Mouse (Mus musculus) E14TG2a.4 (cell line): ENCODE data around the gene Saysd1.
A peak's percentile ranks its signal among the peaks of the same experiment; 100 is the strongest.

Experiments
- H3K27me3 ChIP-seq: 2 replicates; pipeline ENCODE4 v1.6.1; 2014; ENCODE audit warnings: low read length, control low read depth; ENCODE audit not compliant: insufficient read depth
- H3K36me3 ChIP-seq: 2 replicates; pipeline ENCODE4 v1.6.1; 2014; ENCODE audit warnings: low read length, control low read depth; ENCODE audit not compliant: insufficient read depth
- H3K4me1 ChIP-seq: replicated peaks from 2 replicates; pipeline ENCODE4 v1.6.1; 2014; ENCODE audit warnings: low read depth, low read length, control low read depth
- H3K4me3 ChIP-seq: replicated peaks from 2 replicates; pipeline ENCODE4 v1.5.1; 2014; ENCODE audit warnings: mild to moderate bottlenecking, low read length
- H3K9me3 ChIP-seq: 2 replicates; pipeline ENCODE4 v1.6.1; 2014; ENCODE audit warnings: low read length, control low read depth
- CTCF ChIP-seq: conservative IDR thresholded peaks from 2 replicates; pipeline ENCODE4 v1.5.1; 2014; ENCODE audit warnings: low read length
- NANOG ChIP-seq: IDR thresholded peaks from 2 replicates; pipeline ENCODE4 v1.6.1; 2014; ENCODE audit warnings: borderline replicate concordance, low read length, mixed read lengths
- POU5F1 ChIP-seq: IDR thresholded peaks from 2 replicates; pipeline ENCODE4 v1.6.1; 2014; ENCODE audit warnings: low read length, borderline replicate concordance

Saysd1 gene

DNA sequence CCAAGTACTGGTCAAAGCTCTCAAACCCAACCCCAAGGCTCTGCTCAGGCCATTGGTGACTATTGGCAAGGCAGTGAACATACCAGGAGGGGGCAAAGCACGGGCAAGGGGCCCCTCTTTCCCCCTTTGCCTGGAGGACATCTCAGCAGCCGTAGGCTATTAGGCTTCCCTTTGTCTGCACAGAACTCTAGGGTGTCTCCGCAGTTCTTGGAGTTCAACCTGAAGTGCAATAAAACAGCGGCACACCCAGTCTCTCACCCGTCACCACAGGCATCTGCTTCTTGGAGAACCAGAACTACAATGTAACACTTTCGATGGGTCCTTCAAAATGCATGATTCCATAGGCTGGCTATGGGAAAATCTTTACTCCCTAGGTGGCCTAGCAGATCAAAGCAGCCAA lies 10.2 kb downstream of the Saysd1 start:
- no peak for TF ChIP-seq POU5F1
- no peak for TF ChIP-seq NANOG
- no peak for TF ChIP-seq CTCF

DNA sequence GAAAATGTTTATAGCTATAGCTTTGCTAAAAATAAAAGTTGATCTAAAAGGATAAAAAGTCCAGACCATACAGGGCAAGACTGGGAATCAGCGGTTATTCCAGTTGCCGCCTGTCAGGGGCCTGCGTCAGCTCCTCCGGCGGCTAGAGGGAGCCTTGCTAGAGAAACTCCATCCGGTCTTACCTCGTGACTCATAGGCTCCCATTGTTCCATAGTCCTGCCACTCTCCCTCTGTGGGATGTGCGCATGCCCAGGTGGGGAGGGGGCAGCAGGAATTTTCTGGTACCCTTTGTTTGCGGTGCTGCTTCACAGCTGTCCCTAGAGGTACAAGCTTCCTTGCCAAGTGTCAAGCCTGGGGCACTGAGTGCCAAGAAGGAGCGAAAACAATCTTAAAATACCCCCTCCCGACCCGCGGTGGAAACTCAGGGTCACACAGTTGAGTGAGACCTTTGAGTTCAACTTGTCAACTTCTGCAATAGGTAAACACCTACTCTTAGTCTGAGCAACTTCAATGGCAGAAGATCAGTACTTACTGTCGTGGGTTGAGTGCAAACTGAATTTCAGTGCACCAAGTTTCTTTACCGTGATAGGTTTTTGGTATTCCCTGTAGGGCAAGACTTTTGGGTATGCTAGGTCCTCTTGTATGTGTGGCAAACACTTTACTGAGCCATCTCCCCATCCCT lies 10.8 kb downstream of the Saysd1 start:
- H3K27me3 ChIP-seq: peaks cover 9% of the 10 kb centered on the region
- peaks cover 33% of the 10 kb centered on the region for H3K4me1 ChIP-seq
- H3K36me3 ChIP-seq: no peaks in the 10 kb centered on the region
- peak overlapping the region; percentile 61 for H3K4me3 ChIP-seq
- TF ChIP-seq NANOG (no peak), CTCF (peak; percentile 37)
- H3K9me3 ChIP-seq: peaks cover 1% of the 10 kb centered on the region

More for the DNA sequence above, 10.2 kb downstream of the Saysd1 start:
- Histone ChIP-seq H3K27me3 (peaks cover 9% of the 10 kb centered on the region), H3K4me1 (peaks cover 33% of the 10 kb centered on the region), H3K4me3 (peak overlapping the region; percentile 61; the same call in 1 of the 2 replicates), H3K9me3 (peaks cover 7% of the 10 kb centered on the region), H3K36me3 (no peaks in the 10 kb centered on the region)

DNA sequence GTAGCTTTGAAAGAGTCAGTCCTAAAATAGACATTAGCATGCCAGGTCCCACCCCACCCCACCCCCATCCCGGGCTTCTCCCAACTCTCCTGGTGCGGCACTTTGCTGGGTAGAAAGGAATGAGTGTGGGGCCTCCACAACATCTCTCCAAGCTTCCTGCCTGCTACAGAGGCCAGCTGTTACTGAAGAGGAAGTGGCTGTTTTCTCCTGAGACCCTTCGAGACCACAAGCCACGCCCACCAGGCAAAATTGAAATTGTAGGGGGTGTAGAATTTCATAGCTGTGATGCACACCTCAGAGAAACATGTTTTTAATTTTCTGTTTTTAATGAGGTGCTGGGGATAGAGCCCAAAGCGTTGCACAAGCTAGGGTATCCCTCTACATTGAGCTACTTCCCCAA lies 17.5 kb downstream of the Saysd1 start:
- no peak for TF ChIP-seq POU5F1
- no peak for TF ChIP-seq NANOG
- no peak for TF ChIP-seq CTCF
- Histone ChIP-seq H3K4me3 (peak overlapping the region; percentile 45), H3K9me3 (no peaks in the 10 kb centered on the region), H3K27me3 (peaks cover 15% of the 10 kb centered on the region), H3K36me3 (no peaks in the 10 kb centered on the region), H3K4me1 (peaks cover 32% of the 10 kb centered on the region)

DNA sequence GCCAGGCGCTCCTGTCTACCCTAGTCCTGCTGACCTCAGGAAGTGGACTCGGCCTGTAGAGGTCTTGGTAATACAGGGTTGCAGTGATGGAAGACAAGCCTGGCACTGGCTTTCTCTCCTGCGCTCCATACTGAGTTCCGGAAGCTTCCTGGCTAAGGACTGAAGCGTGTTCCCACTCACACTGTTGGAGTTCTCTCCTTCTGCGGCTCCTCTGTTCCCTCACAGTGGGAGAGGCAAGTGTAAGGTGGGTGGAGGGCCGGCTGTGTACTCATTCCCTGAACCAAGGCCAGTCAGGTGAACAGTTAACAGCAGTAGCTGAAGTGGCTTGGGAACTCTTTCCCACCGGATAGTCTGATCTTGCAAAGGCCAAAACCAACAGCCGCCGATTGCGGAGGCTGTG lies 18.3 kb downstream of the Saysd1 start:
- Histone ChIP-seq H3K9me3 (no peaks in the 10 kb centered on the region), H3K36me3 (no peaks in the 10 kb centered on the region), H3K4me1 (peaks cover 40% of the 10 kb centered on the region), H3K27me3 (peaks cover 15% of the 10 kb centered on the region), H3K4me3 (peak overlapping the region; percentile 45)
- TF ChIP-seq NANOG (no peak), CTCF (no peak), POU5F1 (no peak)

DNA sequence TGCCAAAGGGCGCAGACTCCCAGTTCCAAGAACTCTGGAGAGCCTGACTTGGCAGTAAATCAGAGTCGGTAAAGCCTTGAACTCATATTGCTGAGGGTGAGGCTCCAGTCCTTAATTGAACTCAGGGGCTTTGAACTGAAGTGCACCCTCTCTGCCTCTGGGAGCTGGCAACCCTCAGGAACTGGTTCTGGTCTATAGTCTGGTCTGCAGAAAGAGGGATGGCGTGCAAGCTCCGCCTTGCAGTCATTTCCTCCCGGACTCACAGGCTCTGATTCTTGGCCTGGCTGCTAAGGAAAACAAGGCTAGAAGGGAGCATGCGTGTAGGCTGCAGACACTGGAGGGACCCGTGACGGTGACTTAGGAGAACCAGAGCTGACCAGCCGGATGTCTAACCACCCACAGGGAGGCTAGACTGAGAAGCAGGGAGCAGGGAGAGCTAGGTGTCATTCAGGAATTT lies 22.2 kb downstream of the Saysd1 start:
- Histone ChIP-seq H3K4me3 (peak overlapping the region; percentile 1; the same call in 1 of the 2 replicates), H3K9me3 (no peaks in the 10 kb centered on the region), H3K4me1 (peaks cover 56% of the 10 kb centered on the region), H3K27me3 (peaks cover 6% of the 10 kb centered on the region; the same call in 1 of the 2 replicates), H3K36me3 (no peaks in the 10 kb centered on the region)
- TF ChIP-seq POU5F1 (no peak), NANOG (no peak), CTCF (no peak)

DNA sequence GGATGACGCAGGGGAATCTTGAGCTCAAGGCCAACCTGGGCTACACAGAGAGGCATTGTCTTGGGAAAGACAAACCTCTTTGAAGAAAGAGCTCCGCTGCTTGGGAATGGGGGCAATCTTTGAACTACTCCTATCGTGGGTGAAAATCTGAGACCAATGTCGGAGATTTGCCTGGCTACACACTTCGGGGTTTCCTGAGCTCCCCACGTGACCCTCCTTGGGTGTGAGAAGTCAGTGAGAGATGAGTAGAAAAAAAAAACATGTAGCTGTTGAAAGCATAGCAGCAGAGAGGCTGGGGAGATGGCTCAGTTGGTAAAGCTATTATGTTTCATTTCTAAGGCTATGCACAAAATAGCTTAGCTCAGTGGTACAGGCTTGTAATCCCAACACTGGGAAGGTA lies 23.4 kb downstream of the Saysd1 start:
- Histone ChIP-seq H3K9me3 (no peaks in the 10 kb centered on the region), H3K27me3 (peaks cover 6% of the 10 kb centered on the region; the same call in 1 of the 2 replicates), H3K4me3 (no peak overlapping the region), H3K36me3 (no peaks in the 10 kb centered on the region), H3K4me1 (peaks cover 44% of the 10 kb centered on the region)
- TF ChIP-seq POU5F1 (no peak), CTCF (no peak), NANOG (no peak)

DNA sequence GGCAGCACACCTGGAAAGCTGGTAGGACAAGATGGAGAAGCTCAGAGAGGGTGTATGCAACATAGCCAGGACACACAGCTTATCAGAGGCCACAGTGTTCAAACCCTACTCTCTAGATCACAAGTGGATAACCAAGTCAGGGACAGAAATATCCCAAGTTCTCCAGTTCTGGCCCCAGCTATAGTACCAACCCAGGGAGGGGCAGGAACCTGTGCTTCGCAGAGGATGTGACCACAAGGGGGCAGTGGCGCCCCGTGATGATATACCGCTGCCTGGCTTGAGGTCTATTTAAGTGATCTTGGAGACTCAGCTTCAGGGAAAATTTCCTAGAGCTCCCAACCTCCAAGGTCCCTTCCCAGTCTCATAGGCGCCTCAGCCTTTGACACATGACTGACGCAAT lies 24.4 kb downstream of the Saysd1 start:
- Histone ChIP-seq H3K27me3 (peaks cover 5% of the 10 kb centered on the region; the same call in 1 of the 2 replicates), H3K4me1 (peaks cover 41% of the 10 kb centered on the region), H3K9me3 (no peaks in the 10 kb centered on the region), H3K36me3 (no peaks in the 10 kb centered on the region), H3K4me3 (no peak overlapping the region)
- TF ChIP-seq NANOG: no peak
- peak; percentile 80 for TF ChIP-seq CTCF
- no peak for TF ChIP-seq POU5F1

DNA sequence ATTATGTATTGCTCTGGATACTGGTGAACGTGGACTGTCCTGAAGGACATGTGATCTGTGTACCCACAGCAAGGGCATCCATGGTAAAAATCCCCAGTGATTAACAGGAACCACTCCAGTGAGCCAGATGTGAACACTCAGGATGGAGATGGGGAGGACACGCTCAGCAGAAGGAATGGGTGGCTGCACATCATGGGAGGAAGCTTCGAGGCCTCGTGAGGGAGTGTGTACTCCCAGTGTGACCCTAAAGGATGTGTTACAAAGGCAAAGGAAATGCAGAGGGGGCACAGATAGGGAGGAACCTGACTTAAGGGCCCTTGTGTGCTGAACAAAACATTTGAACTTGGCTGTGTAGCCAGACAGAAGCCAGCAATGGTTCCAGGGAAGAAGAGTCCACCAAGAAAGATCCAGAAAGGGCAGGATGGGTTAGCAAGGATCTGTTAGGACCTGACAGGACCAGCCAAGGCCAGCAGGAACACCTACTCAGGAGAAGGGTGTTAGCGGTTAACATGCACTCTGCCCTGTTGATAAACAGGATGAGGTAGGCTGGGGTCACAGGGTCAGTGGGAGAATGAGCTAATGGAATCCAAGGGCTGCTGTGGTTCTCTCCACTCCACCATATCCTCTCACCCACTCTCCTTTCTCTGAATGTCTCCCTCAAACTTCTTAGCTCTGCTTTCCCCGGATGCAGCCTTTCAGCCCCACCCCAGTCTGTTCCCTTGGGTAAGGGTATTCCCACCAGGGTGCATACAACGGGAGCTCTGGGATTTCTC lies 25.0 kb downstream of the Saysd1 start:
- no peak overlapping the region for H3K4me3 ChIP-seq
- TF ChIP-seq CTCF (no peak), NANOG (no peak), POU5F1 (no peak)
- peaks cover 41% of the 10 kb centered on the region for H3K4me1 ChIP-seq
- H3K9me3 ChIP-seq: no peaks in the 10 kb centered on the region
- H3K27me3 ChIP-seq: no peaks in the 10 kb centered on the region
- H3K36me3 ChIP-seq: no peaks in the 10 kb centered on the region
